Mouse (Mus musculus) adrenal gland, postnatal 10 days (tissue): ENCODE results near the gene Rnd2. TPM values are rescaled to one million over a fixed set of nuclear protein-coding genes. Genes with fewer than 3 reads are reported as not detected.
A peak's percentile ranks its signal among the peaks of the same experiment; 100 is the strongest.
"Not testable (repeated sequence)": the region's sequence is repeated elsewhere in the genome, so short reads cannot be mapped to it uniquely, and the experiment has no call there.

Experiments
- DNase-seq: peaks from one replicate; pipeline ENCODE4 v3.0.0; 2021; ENCODE audit warnings: mixed read lengths
- long read RNA-seq, 2 experiments: library from polyadenylated mRNA; stranded (forward); transcript quantifications; one replicate each; pipeline ENCODE4 v2.0.0; 2021
- total RNA-seq, 2 experiments: library from RNA; stranded (reverse); gene quantifications; 2 replicates each; pipeline ENCODE4 v1.2.3; 2021

Rnd2 gene
- 10 to 100 TPM; 10.6 to 11.0 TPM for total RNA-seq
- long read RNA-seq, experiment 1, transcript Rnd2-201 (5 exons, 1,394 nt), result major isoform, 19 of 22 reads
- long read RNA-seq, experiment 1, partial matches to known transcripts, result 1 of 22 reads
- long read RNA-seq, experiment 1, other reads (novel, unspliced or antisense), result 1 of 22 reads
- long read RNA-seq, experiment 2, transcript Rnd2-201 (5 exons, 1,394 nt), result major isoform, 10 of 13 reads
- long read RNA-seq, experiment 2, partial matches to known transcripts, result 1 of 13 reads
- long read RNA-seq, experiment 2, other reads (novel, unspliced or antisense), result 2 of 13 reads

DNA sequence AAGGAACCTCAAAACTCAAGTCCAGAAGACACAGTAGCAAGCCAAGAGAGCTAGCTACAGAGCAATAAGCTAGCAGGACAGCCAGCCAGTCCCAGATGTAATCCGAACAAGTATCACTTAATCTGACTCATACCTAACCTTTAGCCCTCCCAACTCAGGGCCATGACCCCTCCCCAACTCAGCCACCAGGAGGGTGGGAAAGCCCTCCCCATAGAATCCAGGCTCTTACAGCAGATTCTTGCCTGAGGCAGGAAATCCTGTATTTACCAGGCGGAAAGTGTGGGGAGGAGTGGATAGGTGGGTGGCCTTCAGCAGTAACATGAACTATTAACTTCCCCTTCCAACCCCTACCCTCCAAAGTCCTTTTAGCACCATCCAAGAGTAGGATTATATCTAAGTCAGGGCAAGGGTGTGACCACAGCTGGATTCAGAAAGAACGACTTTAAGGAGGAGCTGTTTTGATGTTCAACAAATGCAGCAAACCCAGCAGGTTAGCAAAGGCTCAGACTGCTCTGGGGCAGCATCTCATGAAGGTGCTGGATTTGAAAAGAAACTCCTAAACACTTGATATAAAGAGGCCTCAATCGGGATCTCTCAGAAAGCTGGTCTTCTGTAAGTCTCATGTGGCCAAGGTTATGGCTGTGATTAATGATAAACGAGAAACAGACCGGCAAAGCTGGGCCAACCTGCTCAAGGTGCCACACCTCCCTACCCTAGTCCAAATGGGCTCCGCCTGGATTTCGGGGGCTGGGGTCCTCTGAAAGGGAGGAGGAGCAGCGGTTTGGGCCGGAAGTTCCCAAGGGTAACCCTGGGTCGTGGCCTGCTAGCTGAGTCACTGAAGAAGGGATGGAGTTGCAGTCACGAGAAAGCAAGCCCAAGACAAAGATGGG is at the start of gene Rnd2:
Gene Rnd2 (plus strand): TSS at position 789 of the 890 bp plus-strand sequence.
- peak; percentile 44 for DNase-seq

DNA sequence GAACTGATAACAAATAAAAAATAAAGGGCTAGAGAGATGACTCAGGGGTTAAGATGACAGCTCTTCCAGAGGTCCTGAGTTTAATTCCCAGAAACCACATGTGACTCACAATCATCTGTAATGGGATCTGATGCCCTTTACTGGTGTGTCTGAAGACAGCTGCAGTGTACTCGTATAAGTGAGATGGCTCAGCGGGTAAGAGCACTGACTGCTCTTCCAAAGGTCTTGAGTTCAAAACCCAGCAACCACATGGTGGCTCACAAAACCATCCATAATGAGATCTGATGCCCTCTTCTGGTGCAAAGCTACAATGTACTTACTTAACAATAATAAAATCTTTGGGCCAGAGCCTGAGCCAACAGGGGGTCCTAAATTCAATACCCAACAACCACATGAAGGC is 49.5 kb upstream of the Rnd2 start:
- no peak for DNase-seq

DNA sequence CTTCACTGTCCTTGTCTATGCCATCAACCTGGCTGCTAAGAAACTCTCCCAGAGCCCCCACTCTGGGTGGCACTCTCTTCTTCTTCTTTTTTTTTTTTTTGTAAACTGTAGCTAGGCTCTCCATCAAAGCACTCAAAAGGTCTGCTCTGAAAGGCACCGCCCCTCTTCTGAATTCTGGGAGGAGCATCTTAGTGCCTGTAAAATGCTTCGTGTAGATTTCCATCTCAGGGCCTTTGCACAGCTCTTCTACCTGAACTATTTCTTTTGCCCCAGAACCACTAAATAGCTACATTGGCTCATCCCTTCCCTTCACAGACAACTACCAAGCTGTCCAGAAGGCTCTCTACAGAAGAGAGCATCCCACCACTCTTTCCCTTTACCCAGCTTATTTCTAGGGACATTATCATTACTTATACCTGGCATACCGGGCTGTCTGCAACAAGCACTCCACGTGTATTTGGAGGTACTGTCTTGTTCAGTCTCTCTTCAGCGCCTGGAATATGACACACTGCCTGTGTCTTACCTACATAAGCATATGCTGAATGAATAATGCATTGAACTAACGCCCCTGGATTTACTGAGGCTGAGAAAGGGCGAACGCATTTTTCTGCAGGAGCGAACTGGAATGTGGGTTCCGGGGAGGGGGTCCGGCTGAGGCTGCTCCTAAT is 48.2 kb upstream of the Rnd2 start:
- DNase-seq, result no peak

DNA sequence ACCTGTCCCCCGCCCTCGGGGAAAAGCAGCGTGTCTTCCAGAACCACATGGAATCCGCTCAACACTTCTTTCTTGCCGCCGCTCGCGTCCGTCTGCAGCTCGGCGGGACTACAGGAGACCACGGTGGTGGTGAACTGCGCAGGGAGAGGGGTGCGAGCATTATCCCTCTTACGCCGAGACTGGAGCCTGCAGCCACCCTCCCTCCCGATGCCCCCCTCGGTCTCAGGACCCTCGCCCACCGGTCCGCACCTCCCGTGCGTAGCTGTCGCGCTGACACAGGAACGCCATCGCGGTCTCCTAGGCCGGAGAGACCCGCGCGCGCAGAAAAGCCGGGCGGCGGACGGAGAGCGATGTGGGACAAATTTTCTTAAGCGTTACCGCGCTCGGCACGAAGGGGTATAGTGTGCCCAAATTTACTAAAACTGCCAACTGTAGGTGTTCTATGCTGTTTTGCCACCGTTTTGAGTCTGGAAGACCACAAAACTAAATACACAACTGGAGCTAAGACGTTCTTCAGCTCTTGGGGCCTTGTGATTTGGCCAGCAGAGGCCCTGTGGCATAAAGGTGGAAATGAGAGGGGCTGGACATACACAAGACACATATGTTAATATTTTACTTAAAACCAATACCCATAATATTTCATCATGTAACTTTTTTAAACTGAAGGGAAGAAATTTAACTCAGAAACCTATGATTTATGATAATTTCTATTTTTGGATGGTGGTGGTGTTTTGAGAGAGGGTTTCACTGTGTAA is 47.5 kb upstream of the Rnd2 start, which contains the start of gene Aarsd1:
Gene Aarsd1 (minus strand): TSS at position 515 of the 755 bp plus-strand sequence.
- DNase-seq, result peak; percentile 95

DNA sequence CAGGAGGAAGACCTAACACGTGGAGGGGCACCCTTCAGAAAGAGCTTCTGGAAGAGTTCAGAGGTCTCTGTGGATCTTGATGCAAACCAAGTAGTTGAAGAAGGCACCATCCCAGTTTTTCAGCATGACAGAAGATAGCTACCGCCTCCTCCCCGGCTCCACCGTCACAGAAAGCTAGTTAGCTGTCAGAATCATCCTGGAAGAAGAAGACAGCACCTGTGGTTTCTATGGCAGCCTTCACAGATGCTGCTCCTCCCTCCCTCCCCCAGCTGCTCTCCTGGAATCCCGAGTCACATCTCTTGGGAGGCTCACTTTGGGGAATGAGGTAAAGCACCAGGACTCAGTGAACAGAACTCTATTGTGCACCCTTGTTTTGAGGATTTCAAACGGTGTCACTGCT is 45.8 kb upstream of the Rnd2 start:
- no peak for DNase-seq

DNA sequence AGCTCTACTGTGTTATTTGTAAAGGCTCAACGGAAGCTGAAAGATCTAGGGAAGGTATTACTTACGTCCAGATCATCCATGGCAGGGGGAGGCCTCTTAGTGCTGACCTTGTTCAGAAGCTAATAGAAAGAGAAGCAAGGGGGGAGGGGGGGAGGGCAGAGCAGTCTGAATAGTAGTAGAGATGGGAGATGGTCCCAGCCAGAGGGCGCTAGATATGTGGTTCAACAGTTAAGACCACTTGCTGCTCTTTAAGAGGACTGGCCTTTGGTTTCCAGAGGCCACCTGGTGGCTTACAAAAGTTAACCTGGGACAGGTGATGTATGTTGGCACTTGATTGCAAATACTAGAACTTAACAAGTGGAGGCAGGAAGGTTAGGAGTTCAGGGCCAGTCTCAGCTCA is 45.2 kb upstream of the Rnd2 start:
- no peak for DNase-seq

DNA sequence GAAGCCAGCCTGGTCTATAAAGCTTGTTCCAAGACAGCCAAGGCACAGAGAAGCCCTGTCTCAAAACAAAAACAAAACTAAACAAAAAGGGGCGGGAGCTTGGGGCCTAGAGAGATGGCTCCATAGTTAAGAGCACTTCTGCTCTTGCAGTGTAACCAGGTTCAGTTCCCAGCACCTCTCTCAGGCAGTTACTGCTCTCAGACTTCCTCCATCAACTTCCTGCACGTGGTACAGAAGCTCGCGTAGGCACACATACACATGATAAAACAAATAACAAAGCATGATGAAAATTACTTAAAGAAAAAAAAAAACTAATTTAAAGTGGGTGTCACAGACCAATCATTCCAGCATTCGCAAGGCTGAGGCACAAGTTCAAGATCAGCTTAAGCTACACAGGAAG is 44.7 kb upstream of the Rnd2 start:
- no peak for DNase-seq

DNA sequence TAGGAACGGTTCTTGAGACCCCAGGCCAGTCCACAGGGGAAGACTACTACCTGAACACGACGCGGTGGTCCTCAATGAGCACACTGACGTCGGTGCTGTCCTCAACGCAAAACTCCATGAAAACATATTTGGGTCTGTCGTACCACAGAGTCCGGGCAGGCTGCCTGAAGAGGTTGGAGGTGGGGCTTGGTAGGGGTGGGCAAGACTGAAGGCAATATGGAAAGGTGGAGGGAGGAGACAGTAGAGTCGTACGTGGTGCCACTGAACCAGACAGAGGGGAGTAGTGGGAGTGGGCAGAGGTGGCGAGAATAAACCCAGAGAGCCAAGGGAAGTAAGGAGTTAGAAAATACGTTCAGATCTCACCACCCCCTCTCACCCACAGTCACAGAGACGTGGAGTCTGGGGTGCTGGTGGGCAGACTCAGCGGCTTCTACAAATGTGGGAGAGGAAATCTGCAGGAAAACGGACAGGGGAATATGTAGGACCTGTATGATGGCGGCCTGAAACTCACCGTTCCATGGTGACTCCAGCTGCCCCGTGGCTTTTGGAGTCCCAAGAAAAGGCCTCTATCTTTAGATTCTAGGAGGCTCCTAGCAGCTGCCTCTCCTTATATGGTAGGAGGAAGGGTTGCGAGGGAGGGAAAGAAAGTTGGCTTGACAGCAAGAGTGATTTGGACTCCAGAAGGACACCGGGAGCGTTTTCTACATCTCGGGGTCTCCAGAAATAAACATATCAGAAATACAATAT is 40.5 kb upstream of the Rnd2 start, which contains the start of gene Gm27029:
Gene Gm27029 (minus strand): TSS at position 692 of the 747 bp plus-strand sequence.
- peak; percentile 33 for DNase-seq

DNA sequence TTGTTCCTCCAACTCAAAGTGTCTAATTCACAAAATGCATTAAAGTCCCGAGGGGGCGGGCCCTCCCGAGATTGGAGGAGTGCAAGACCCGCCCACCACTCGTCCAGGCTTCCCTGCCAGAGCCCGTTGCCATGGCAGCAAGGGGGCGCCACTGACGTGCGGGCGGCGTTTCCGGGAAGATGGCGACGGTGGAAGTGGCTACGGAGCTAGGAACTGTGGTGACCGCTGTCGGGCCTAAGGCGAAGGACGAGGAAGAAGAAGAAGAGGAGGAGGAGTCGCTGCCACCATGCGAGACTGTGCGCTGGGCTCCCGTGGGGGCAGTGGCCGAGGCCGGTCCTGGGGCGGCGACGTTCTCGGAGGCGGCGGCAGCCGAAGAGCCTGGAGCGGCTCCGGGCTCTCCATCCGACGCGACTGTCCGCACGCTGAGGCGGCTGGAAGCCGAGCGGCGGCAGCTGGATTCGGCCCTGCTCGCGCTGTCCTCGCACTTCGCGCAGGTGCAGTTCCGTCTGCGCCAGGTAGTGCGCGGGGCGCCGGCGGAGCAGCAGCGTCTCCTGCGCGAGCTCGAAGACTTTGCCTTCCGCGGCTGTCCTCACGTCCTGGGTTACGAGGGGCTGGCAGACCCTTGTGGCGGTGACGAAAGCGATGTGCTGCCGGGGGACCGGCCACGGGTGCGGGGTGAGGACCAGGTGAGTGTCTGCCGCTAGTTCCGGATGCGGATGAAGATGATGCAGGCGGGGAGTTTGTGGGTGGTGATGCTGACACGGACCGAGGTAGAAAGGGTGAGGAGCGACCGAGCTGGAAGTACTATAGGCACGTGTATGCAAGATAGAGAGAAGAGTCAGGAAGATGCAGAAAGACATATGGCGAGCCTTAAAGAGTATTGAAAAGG is 39.6 kb upstream of the Rnd2 start, which contains the start of the genes Rundc1 and Ptges3l:
Gene Rundc1 (plus strand): TSS at position 161 of the 889 bp plus-strand sequence.
Gene Ptges3l (minus strand): TSS at position 409 of the 889 bp plus-strand sequence.
- peak; percentile 99 for DNase-seq

DNA sequence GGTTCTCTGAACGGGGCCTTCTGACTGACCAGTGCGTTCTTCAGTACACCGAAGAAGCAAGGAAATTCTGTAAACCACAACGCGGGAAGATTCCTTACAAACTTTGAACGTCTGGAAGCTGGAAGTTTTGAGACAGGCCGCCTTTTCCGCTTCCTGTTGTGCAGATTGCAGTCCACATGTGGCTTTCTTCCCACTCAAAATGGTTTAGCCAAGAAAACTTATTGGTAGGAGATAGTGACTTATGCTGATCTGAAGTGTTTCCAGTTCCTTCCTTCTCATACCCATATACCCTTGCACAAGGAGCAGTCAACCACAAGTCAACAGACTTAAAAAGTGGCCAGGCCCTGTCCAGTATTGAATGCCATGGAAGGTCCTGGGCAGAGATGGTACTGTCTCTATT is 38.6 kb upstream of the Rnd2 start:
- no peak for DNase-seq

DNA sequence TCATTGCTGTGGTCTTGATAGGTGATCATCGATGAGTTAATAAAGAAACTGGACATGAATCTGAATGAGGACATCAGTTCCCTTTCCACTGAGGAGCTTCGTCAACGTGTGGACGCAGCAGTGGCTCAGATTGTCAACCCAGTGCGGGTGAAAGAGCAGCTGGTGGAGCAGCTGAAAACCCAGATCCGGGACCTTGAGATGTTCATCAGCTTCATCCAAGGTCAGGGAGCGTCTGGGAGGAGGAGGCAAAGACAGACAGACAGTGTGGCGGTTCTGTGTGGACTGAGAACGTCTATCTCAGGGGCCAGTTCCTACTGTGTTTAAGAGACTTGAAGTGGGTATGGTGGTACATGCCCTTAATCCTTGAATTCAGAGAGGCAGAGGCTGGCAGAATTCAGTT is 33.5 kb upstream of the Rnd2 start:
- DNase-seq, result peak; percentile 31

DNA sequence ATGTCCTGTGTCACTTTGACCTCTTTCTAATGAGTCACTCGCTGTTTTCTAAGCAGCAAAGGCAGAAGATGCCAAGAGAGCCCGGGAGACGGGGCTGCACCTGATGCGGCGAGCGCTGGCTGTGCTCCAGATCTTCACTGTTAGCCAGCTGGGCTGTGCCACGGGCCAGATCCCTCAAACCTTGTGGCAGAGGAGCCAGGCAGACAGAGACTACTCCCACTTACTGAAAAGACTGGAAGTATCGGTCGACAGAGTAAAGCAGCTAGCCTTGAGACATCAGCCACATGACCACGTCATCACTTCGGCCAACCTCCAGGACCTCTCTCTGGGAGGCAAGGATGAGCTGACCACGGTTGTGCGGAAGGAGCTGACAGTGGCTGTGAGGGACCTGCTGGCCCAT is 31.4 kb upstream of the Rnd2 start:
- peak; percentile 18 for DNase-seq

DNA sequence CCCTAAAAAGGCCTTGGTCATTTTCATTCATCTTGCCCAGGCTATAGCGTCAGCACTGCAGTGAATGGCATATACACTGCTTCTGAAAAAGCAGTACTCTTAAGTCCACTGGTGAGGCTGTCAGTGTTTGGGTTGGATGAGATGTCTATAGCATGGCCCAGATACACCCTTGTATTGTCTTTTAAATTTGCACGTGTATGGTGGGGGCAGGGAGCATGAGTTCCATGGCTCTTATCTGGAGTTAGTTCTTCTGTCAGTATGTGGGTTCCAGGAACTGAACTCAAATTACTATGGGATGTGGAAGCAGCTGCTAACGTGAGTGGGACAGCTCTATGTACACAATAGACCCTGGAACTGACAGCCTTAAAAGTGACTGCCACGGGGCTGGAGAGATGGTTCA is 29.0 kb upstream of the Rnd2 start:
- no peak for DNase-seq

DNA sequence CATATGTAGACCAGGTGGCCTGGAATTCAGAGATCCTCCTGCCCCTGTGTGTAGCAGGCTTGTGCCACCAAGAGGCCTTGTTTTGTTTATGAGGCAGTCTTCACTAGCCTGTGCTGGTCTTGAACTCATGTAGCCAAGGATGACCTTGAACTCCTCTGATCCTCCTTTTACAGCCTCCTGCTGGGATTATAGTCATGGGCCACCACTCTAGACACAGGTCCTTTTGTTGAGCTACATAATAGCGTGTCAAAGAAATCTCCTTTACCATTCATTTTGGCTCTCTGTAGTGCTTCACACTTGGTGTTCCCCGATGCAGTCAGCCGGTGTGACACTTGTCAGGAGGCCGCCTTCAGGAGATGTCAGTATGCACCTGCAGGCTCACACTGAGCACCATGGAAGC is 27.9 kb upstream of the Rnd2 start:
- DNase-seq, result no peak

DNA sequence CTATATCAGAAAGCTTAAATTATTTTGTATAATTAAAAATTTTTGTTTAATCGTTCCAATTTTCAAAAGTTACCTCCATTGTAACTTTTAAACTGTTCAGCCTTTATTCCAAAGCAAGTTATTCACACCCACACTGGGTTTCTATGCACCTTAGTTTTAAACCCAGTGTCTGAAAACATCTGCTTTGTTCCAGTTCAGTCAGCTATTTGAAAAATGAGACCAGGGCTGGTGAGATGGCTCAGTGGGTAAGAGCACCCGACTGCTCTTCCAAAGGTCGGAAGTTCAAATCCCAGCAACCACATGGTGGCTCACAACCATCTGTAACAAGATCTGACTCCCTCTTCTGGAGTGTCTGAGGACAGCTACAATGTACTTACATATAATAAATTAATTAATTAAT is 26.8 kb upstream of the Rnd2 start:
- DNase-seq, result not testable (repeated sequence)

DNA sequence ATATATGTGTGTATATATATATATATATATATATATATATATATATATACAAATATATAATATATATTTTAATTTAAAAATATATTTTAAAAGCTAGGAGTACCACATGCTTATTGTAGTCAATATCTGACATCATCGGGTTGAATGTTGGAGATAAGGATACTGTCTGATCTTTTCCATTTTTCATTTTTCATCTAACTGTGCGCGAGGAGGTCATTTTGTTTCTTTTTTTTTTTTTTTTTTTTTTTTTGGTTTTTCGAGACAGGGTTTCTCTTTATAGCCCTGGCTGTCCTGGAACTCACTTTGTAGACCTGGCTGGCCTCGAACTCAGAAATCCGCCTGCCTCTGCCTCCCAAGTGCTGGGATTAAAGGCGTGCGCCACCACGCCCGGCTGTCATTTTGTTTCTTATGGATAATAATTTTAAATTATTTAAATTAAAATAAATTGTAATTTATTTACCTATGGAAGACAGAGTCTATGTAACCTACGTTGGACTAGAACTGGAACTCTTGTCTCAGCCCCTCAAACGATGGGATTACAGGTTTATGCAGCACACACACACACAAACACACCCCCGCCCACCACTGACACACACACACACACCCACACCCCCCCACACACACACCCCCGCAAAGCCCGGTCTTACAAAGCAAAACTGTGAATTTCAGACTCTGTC is 23.2 kb upstream of the Rnd2 start:
- DNase-seq, result not testable (repeated sequence)

DNA sequence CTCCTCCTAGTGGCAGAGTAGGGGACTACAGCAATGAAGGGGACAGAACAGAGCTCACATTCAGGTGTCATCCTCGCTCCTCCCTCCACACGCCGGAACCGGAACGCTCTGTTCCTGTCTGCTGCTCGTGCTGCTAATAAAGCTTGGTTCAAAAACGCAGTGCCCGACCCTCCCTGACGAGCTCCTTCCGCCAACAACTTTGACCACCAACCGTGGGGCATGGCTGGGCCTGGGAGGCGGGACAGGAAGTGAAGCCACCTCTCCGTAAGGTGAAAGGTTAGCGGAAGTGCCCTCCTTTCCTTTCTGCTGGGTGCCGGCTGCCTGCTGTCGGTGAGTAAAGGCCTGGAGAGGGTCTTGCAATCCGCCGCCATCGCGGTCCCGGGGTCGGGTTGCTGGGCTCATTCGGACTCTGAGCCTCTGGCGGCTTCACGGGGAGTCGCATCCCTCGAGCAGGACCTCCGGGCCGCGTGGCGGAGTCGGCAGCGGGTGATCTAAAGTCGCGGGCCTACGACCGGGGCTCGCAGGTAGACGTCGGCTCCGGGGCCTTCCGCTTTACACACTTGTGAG is 22.6 kb upstream of the Rnd2 start, which contains the start of gene Rpl27:
Gene Rpl27 (plus strand): TSS at position 172 of the 567 bp plus-strand sequence.
- peak; percentile 96 for DNase-seq

DNA sequence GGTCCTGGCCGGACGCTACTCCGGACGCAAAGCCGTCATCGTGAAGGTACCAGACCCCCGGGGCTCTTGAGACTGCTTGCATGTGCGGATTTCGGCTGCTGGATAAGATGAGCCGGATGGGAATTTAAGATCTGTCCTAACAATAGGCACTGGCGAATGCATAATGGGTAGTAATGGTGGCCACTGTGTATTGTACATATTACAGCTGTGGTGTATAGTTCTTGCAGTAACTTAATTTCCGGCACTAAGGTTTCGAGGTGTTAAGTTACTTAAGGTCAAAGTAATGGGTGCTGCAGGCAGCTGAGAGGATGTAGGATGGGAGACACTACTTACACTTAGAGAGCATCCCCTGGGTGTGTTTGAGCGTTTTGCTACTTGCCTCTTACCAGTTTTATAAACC is 22.0 kb upstream of the Rnd2 start:
- no peak for DNase-seq

DNA sequence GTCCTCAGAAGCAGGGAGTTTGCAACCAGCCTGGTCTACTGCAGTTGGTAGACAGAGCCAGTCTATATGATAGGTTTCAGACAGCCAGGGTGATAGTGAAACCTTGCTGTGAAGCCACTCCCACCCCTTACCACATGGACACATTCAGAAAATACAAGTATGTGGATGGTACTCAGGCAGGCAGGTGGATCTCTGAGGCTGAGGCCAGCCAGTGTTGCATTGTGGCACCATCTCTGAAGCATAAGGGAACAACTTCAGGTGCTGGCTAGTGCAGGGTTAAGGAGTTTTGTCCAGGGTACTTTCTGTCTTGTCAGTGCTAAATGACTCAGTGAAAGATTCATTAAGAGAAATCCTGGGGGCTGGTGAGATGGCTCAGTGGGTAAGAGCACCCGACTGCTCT is 18.5 kb upstream of the Rnd2 start:
- no peak for DNase-seq
